ENCODE assay signal across 14 mouse cellular contexts in the genomic region with DNA sequence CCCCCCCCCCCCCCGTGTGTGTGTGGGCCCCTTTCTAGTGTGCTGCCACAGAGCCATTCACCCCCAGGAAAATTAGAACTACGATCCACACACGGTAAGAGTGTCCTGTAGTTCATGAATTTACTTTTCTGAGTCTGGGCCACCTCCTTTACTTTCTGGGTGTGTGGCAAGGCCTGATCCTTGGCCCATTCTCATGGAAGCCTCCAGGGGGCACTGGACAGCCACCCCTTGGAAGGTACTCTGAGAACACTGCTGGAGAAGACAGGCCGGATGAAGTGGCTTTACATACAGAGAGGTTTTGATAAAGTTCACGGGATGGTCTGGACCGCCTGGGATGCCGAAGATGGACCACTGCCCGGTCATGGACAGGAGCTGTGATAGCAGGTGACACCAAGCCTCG.
DNase-seq lines count a peak whose midpoint lies in the region; ATAC-seq and TF ChIP-seq lines count a peak whose summit lies in the region.
"Had no signal": no experiment of that assay in that cellular context is flagged by ENCODE, and none has a peak within 500 bp of the region (broad histone marks: within the 10 kb centered on the region; RNA-seq: fewer than 3 reads in every experiment).

No protein-coding gene starts in this region.

- H3K36me3 ChIP-seq in kidney, adult 2 months (ENCODE audit: control insufficient read depth, insufficient read depth, low read length), result no peaks in the 10 kb centered on the region
- H3K36me3 ChIP-seq in testis, adult 2 months (ENCODE audit: control insufficient read depth, insufficient read depth, low read length), result no peaks in the 10 kb centered on the region

- WGBS in kidney, adult 2 months, result 88% methylated on average over 9 of the region's 9 CpGs

- no peaks in the 10 kb centered on the region for H3K4me1 ChIP-seq in kidney, adult 2 months (ENCODE audit: control insufficient read depth, insufficient read depth, low read length)
- no peaks in the 10 kb centered on the region for H3K4me1 ChIP-seq in testis, adult 2 months (ENCODE audit: control insufficient read depth, insufficient read depth, low read length)
- H3K4me1 ChIP-seq: forebrain, embryonic 10.5 days; heart, embryonic 12.5 days; limb, embryonic 12.5 days had no signal

- H3K4me3 ChIP-seq in kidney, adult 2 months (ENCODE audit: insufficient read depth, low read depth, low read length), result no peak overlapping the region
- no peak overlapping the region for H3K4me3 ChIP-seq in testis, adult 2 months (ENCODE audit: control insufficient read depth, low read depth, low read length)
- H3K4me3 ChIP-seq: forebrain, embryonic 10.5 days; heart, embryonic 12.5 days; limb, embryonic 12.5 days had no signal

- peak; percentile 20 for DNase-seq in CD4-positive, CD25-positive, alpha-beta regulatory T cell, adult 2 months (ENCODE audit: low read depth, low spot score)
- DNase-seq in kidney, adult 2 months, result peak; percentile 30
- no peak for DNase-seq in kidney, postnatal 25 days
- DNase-seq in testis, postnatal 14 days (ENCODE audit: low spot score), result no peak
- DNase-seq in layer of hippocampus, postnatal 14 days (ENCODE audit: low spot score in 2 of 2), result no peak
- DNase-seq: cerebellum, adult 8-10 months; midbrain, embryonic 14.5 days had no signal

- H3K27ac ChIP-seq in kidney, adult 2 months (ENCODE audit: insufficient read depth, low read depth, low read length), result no peak overlapping the region
- no peak overlapping the region for H3K27ac ChIP-seq in testis, adult 2 months (ENCODE audit: control insufficient read depth, insufficient read depth, low read depth, low read length)
- H3K27ac ChIP-seq: forebrain, embryonic 10.5 days; limb, embryonic 12.5 days had no signal

- no peak for TF ChIP-seq POLR2A in kidney, adult 2 months (IDR thresholded peaks at IDR 0.05; ENCODE audit: low read depth, low read length)
- no peak for TF ChIP-seq POLR2A in testis, adult 2 months (IDR thresholded peaks at IDR 0.05; ENCODE audit: control insufficient read depth, low read depth, low read length)

- H3K27me3 ChIP-seq in kidney, adult 2 months (replicated peaks; ENCODE audit: control insufficient read depth, insufficient read depth, low read length), result no peaks in the 10 kb centered on the region
- no peaks in the 10 kb centered on the region for H3K27me3 ChIP-seq in testis, adult 2 months (ENCODE audit: control insufficient read depth, insufficient read depth, low read length)
- H3K27me3 ChIP-seq: heart, embryonic 12.5 days; limb, embryonic 12.5 days had no signal

- no peak; the same call in 1 of the 2 replicates for TF ChIP-seq CTCF in kidney, adult 2 months (conservative IDR thresholded peaks at IDR 0.05; ENCODE audit: insufficient read depth, insufficient read length, low read depth, low read length)
- peak; percentile 26; the same call in 1 of the 2 replicates for TF ChIP-seq CTCF in testis, adult 2 months (IDR thresholded peaks at IDR 0.05; ENCODE audit: control insufficient read depth, insufficient read depth, insufficient replicate concordance, low read depth, low read length)

- no peak for ATAC-seq in CD4-positive, CD25-positive, alpha-beta regulatory T cell, adult 4 months
- ATAC-seq in megakaryocyte progenitor cell, adult 5-6 weeks (replicated peaks; ENCODE audit: poor library complexity), result no peak
- ATAC-seq: inflammation-experienced regulatory T-cells, adult 6 months had no signal

Comparison
In these comparisons a context has a peak if more than half of its experiments do, and no peak if none do; other contexts are left out.
1. DNase-seq: peak in CD4-positive, CD25-positive, alpha-beta regulatory T cell, adult 2 months (single experiment) and kidney, adult 2 months (single experiment); none in kidney, postnatal 25 days (0 of 2), testis, postnatal 14 days (single experiment) and layer of hippocampus, postnatal 14 days (0 of 2).